Mouse (Mus musculus): ENCODE data around the gene Hoxa1.

Hoxa1 gene

DNA sequence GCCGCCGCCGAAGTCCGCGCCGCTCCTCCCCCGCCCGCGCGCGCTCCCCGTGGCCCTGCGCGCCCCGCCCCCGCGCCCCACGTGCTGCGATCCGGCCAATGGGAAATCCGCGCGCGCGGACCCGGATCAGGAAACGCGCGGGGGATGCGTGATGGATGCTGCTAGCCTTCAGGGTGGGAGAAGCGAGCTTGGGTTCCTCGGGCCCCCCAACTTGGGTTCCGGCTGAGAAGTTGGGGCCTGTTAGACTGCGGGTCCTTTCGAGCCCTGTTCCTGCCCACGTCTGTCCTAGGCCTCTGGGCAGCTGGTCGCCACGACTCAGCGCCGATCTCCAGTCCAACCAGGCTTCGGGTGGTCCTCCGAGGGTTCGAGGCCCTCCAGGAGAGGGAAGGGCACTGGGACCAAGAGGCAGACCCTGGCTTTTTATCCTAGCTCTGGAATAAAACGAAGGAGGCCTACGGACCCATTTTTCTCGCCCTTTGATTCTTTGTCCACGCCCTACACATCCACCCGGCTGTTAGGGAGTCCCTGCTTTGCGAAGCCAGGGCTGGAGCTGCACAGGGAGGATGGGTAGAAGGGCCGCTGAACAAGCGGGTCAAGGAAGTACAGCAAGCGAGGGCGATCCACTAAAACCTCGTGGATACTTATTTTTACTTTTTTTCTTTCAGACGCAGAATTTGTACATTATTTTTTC lies 33.9 kb upstream of the Hoxa1 start:
- no peaks in the 10 kb centered on the region for H3K9me3 ChIP-seq (ENCODE audit: low read length)
- peak overlapping the region; percentile 85 for H3K4me3 ChIP-seq (replicated peaks; ENCODE audit: low read length)
- TF ChIP-seq NANOG (IDR thresholded peaks at IDR 0.05; ENCODE audit: borderline replicate concordance, low read length) (no peak), POU5F1 (IDR thresholded peaks at IDR 0.05; ENCODE audit: borderline replicate concordance, low read length) (no peak), CTCF (conservative IDR thresholded peaks at IDR 0.05; ENCODE audit: low read length) (no peak)

DNA sequence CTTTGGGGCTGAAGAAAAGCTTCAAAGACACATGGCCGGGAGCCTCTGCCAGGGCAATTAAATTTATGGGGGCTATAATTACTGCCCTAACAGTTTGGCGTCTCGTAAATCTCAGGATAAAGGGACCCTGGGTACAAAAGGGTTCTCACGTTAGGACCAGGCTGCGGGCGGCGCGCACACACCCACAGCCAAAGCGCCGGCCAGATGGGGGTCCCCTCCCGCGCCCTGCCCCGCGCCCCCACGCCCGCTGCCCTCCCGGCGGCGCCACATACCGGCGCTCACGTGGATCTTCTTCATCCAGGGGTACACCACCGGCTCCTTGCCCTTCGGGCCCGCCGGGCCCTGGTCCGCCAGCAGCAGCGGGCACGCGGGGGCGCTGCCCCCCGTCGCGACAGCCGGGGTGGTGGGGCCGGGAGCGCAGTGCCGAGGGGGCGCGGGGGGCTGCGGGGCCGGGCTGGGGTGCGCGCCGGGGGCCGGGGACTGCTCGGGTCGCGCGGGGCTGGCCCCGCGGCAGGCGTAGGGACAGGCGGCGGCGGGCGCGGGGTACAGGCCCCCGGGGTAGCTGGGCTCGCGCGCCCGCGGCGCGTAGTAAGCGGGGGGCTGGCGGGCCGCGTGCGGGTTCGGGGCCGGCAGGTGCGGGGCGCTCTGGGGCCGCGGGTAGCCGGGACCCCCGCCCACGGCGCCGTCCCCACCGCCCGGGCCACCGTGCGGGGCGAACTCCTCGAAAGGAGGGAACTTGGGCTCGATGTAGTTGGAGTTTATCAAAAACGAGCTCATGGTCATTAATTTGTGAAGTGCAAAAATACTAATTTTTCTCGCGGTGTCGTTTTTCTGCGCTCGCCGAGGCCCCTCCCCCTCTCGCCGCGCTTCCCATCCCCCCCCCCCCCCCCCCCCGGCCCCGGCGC lies 33.0 kb upstream of the Hoxa1 start, which contains the start of gene Hoxa4:
Gene Hoxa4 (minus strand): TSS at position 848 of the 905 bp plus-strand sequence.
- no peaks in the 10 kb centered on the region for H3K9me3 ChIP-seq (ENCODE audit: low read length)
- H3K4me1 ChIP-seq (replicated peaks; ENCODE audit: low read depth, low read length) = peaks cover 19% of the 10 kb centered on the region
- peaks cover 93% of the 10 kb centered on the region for H3K27me3 ChIP-seq (ENCODE audit: insufficient read depth, low read length)
- TF ChIP-seq NANOG (IDR thresholded peaks at IDR 0.05; ENCODE audit: borderline replicate concordance, low read length) (no peak), POU5F1 (IDR thresholded peaks at IDR 0.05; ENCODE audit: borderline replicate concordance, low read length) (no peak), CTCF (conservative IDR thresholded peaks at IDR 0.05; ENCODE audit: low read length) (no peak)
- H3K4me3 ChIP-seq (replicated peaks; ENCODE audit: low read length) = peak within 1 kb of the TSS; percentile 85
- no peaks in the 10 kb centered on the region for H3K36me3 ChIP-seq (ENCODE audit: insufficient read depth, low read length)

More for the DNA sequence above, 33.9 kb upstream of the Hoxa1 start:
- H3K36me3 ChIP-seq (ENCODE audit: insufficient read depth, low read length) = no peaks in the 10 kb centered on the region
- H3K4me1 ChIP-seq (replicated peaks; ENCODE audit: low read depth, low read length) = peaks cover 22% of the 10 kb centered on the region
- H3K27me3 ChIP-seq (ENCODE audit: insufficient read depth, low read length) = peaks cover 93% of the 10 kb centered on the region

GRCm38 (mm10) chr6:52190410-52190809 lies 32.3 kb upstream of the Hoxa1 start:
- H3K4me3 ChIP-seq (replicated peaks; ENCODE audit: low read length) = no peak overlapping the region; the same call in 1 of the 2 replicates
- peaks cover 19% of the 10 kb centered on the region for H3K4me1 ChIP-seq (replicated peaks; ENCODE audit: low read depth, low read length)
- no peak for TF ChIP-seq CTCF (conservative IDR thresholded peaks at IDR 0.05; ENCODE audit: low read length)
- TF ChIP-seq POU5F1 (IDR thresholded peaks at IDR 0.05; ENCODE audit: borderline replicate concordance, low read length) = no peak
- TF ChIP-seq NANOG (IDR thresholded peaks at IDR 0.05; ENCODE audit: borderline replicate concordance, low read length) = no peak
- peaks cover 93% of the 10 kb centered on the region for H3K27me3 ChIP-seq (ENCODE audit: insufficient read depth, low read length)
- H3K36me3 ChIP-seq (ENCODE audit: insufficient read depth, low read length) = no peaks in the 10 kb centered on the region
- no peaks in the 10 kb centered on the region for H3K9me3 ChIP-seq (ENCODE audit: low read length)

GRCm38 (mm10) chr6:52189909-52190308 lies 31.8 kb upstream of the Hoxa1 start:
- Histone ChIP-seq H3K9me3 (ENCODE audit: low read length) (no peaks in the 10 kb centered on the region), H3K36me3 (ENCODE audit: insufficient read depth, low read length) (no peaks in the 10 kb centered on the region), H3K4me3 (replicated peaks; ENCODE audit: low read length) (no peak overlapping the region), H3K4me1 (replicated peaks; ENCODE audit: low read depth, low read length) (peaks cover 19% of the 10 kb centered on the region), H3K27me3 (ENCODE audit: insufficient read depth, low read length) (peaks cover 94% of the 10 kb centered on the region)
- no peak for TF ChIP-seq NANOG (IDR thresholded peaks at IDR 0.05; ENCODE audit: borderline replicate concordance, low read length)

GRCm38 (mm10) chr6:52189172-52189591 lies 31.1 kb upstream of the Hoxa1 start:
- no peak for TF ChIP-seq CTCF (conservative IDR thresholded peaks at IDR 0.05; ENCODE audit: low read length)
- TF ChIP-seq POU5F1 (IDR thresholded peaks at IDR 0.05; ENCODE audit: borderline replicate concordance, low read length) = no peak
- no peak for TF ChIP-seq NANOG (IDR thresholded peaks at IDR 0.05; ENCODE audit: borderline replicate concordance, low read length)
- Histone ChIP-seq H3K27me3 (ENCODE audit: insufficient read depth, low read length) (peaks cover 94% of the 10 kb centered on the region), H3K4me3 (replicated peaks; ENCODE audit: low read length) (no peak overlapping the region), H3K4me1 (replicated peaks; ENCODE audit: low read depth, low read length) (peaks cover 24% of the 10 kb centered on the region), H3K36me3 (ENCODE audit: insufficient read depth, low read length) (no peaks in the 10 kb centered on the region), H3K9me3 (ENCODE audit: low read length) (no peaks in the 10 kb centered on the region)

DNA sequence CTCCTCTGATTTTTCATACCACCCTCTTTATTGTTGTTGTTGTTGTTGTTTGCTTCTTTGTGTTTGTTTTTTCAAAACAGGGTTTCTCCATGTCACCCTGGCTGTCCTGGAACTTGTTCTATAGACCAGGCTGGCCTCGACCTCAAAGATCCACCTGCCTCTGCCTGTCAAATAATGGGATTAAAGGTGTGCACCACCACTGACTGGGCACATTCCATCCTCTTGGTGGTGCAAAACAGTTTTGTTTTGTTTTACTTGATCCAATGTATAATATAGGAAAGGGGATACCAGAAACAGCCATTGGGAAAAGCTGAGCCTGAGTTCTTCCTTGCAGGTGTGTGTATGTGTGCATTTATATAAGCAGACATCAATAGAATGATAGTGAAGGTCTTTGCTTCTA lies 28.4 kb upstream of the Hoxa1 start:
- no peak for TF ChIP-seq POU5F1 (IDR thresholded peaks at IDR 0.05; ENCODE audit: borderline replicate concordance, low read length)
- TF ChIP-seq NANOG (IDR thresholded peaks at IDR 0.05; ENCODE audit: borderline replicate concordance, low read length) = no peak
- no peak for TF ChIP-seq CTCF (conservative IDR thresholded peaks at IDR 0.05; ENCODE audit: low read length)
- Histone ChIP-seq H3K9me3 (ENCODE audit: low read length) (no peaks in the 10 kb centered on the region), H3K36me3 (ENCODE audit: insufficient read depth, low read length) (no peaks in the 10 kb centered on the region), H3K27me3 (ENCODE audit: insufficient read depth, low read length) (peaks cover 97% of the 10 kb centered on the region), H3K4me3 (replicated peaks; ENCODE audit: low read length) (no peak overlapping the region), H3K4me1 (replicated peaks; ENCODE audit: low read depth, low read length) (peaks cover 14% of the 10 kb centered on the region)

- peaks cover 99% of the 10 kb centered on the region for H3K27me3 ChIP-seq (ENCODE audit: insufficient read depth, low read length)
- no peaks in the 10 kb centered on the region for H3K9me3 ChIP-seq (ENCODE audit: low read length)
- peaks cover 18% of the 10 kb centered on the region for H3K4me1 ChIP-seq (replicated peaks; ENCODE audit: low read depth, low read length)
- H3K4me3 ChIP-seq (replicated peaks; ENCODE audit: low read length) = no peak overlapping the region
- no peaks in the 10 kb centered on the region for H3K36me3 ChIP-seq (ENCODE audit: insufficient read depth, low read length)
- TF ChIP-seq NANOG (IDR thresholded peaks at IDR 0.05; ENCODE audit: borderline replicate concordance, low read length) = no peak
Measured at GRCm38 (mm10) chr6:52185834-52186233, 27.7 kb upstream of the Hoxa1 start.

GRCm38 (mm10) chr6:52185222-52185621 lies 27.1 kb upstream of the Hoxa1 start:
- TF ChIP-seq NANOG (IDR thresholded peaks at IDR 0.05; ENCODE audit: borderline replicate concordance, low read length) (no peak), POU5F1 (IDR thresholded peaks at IDR 0.05; ENCODE audit: borderline replicate concordance, low read length) (no peak), CTCF (conservative IDR thresholded peaks at IDR 0.05; ENCODE audit: low read length) (no peak)
- Histone ChIP-seq H3K4me1 (replicated peaks; ENCODE audit: low read depth, low read length) (peaks cover 18% of the 10 kb centered on the region), H3K27me3 (ENCODE audit: insufficient read depth, low read length) (peaks cover 99% of the 10 kb centered on the region), H3K9me3 (ENCODE audit: low read length) (no peaks in the 10 kb centered on the region), H3K4me3 (replicated peaks; ENCODE audit: low read length) (no peak overlapping the region), H3K36me3 (ENCODE audit: insufficient read depth, low read length) (no peaks in the 10 kb centered on the region)
